Mouse (Mus musculus): Measurements from ENCODE around the gene Ddx31. TPM values are rescaled to one million over a fixed set of nuclear protein-coding genes. Genes with fewer than 3 reads are reported as not detected.

The Ddx31 gene
- polyA plus RNA-seq, 1 experiment from 2014 or later, result 18.8 TPM

DNA sequence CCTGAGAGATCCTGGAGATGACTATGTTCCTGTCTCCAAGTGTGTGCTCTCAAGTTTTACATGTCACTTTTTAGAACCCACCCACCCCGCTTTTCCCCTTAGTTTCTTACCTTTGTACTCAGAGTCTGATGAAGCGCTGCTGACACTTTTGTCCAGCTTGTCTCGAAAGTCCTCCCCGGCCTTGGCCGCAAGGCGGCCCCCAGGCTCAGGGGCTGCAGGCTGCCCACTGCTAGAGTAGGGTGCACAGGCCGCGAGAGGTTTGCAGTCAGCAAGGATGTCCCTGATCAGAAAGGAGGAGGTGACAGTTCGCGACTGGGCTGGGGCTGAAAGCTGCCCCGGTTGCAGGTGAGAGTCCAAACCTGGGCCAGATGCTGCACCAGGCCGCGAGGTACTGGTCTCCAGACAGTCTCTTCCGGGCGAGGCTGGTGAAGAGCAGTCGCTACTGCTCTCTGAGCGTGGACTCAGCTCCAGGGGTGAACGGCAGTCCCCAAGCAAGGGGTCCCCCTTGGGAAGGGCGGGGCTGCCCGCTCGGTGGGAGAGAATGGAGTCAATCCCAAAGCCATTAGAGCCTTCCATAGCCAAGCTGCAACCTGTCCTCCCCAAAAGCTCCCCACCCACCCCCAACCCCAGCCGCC, 75.0 kb downstream of the Ddx31 start:
- H3K27ac ChIP-seq (ENCODE audit: low read depth, low read length), result no peak overlapping the region; the same call in 1 of the 2 replicates
- WGBS, result 2% methylated on average over 22 of the region's 22 CpGs
- peak overlapping the region; percentile 51 for H3K9ac ChIP-seq (ENCODE audit: low read length)
- no peak for ATAC-seq (ENCODE audit: low FRiP score)
- H3K36me3 ChIP-seq (ENCODE audit: control insufficient read depth, insufficient read depth, low read length), result no peaks in the 10 kb centered on the region
- H3K27me3 ChIP-seq (ENCODE audit: control insufficient read depth, insufficient read depth, low read length), result peaks cover 98% of the 10 kb centered on the region
- H3K4me3 ChIP-seq (ENCODE audit: low read depth, low read length), result peak overlapping the region; percentile 31
- peak; percentile 92 for DNase-seq (ENCODE audit: low spot score, missing footprints)
- no peaks in the 10 kb centered on the region for H3K9me3 ChIP-seq (ENCODE audit: control insufficient read depth, low read length)
- H3K4me2 ChIP-seq, result peak overlapping the region; percentile 30; the same call in 1 of the 2 replicates
- peaks cover 18% of the 10 kb centered on the region; the same call in 1 of the 2 replicates for H3K4me1 ChIP-seq (ENCODE audit: control insufficient read depth, insufficient read depth, low read length)

DNA sequence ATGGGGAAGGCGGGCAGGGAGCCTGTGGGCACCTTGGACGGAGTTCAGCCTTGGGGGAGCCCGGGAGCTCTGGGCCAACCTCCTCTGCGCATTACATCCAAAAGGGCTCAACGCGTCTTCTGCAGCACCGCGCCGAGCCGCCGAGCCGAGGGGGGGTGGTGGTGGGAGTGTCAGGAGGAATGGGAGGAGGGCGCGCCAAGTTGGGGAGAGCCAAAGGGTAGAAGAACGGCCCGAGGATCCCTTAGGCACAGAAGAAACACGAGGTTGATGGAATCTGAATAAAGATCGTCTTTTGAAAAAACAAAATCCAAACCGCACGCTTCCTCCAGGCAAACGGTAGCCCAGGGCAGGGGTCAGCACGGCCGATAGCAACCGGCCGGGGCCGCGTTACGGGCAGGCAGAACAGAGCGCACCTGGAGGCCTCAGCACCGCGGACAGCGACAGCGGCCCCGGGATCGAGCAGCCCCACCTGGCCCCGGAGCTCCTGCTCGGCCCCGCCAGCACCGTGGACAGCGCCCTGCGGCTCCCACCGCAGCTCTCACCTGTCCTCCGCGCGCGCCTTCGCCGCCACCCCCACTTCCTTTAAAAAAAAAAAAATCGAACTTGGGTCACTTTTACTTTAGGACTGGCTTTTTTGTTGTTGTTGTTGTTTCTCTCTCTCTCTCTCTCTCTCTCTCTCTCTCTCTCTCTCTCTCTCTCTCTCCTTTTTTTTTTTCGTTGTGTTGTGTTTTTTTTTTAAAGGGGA, 75.7 kb downstream of the Ddx31 start:
- Histone ChIP-seq H3K4me1 (ENCODE audit: control insufficient read depth, insufficient read depth, low read length) (peaks cover 18% of the 10 kb centered on the region; the same call in 1 of the 2 replicates), H3K27ac (ENCODE audit: low read depth, low read length) (no peak overlapping the region; the same call in 1 of the 2 replicates), H3K9ac (ENCODE audit: low read length) (peak overlapping the region; percentile 51; the same call in 1 of the 2 replicates)

DNA sequence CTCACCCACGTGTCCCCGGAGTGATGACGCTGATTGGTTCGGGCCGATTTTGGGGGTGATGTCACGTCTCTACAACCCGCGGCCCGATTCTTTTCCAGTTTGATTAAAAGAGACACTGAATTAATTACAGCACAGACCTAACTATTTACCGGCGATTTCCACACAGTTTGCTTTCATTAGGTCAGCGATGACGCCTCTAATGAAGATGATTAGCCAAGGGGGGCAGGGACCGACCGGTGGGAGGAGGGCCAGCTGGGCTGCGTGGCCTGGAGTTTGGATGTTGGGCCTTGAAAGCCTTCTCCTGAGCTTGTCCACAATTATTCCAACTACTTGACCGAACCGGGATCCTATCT, 76.3 kb downstream of the Ddx31 start, which contains the start of gene Barhl1:
Gene Barhl1, minus strand, starts transcription at position 156 of the 353 bp plus-strand sequence.
- Histone ChIP-seq H3K4me3 (ENCODE audit: low read depth, low read length) (peak within 1 kb of the TSS; percentile 32), H3K4me1 (ENCODE audit: control insufficient read depth, insufficient read depth, low read length) (peaks cover 18% of the 10 kb centered on the region; the same call in 1 of the 2 replicates), H3K4me2 (peak within 1 kb of the TSS; percentile 47), H3K27me3 (ENCODE audit: control insufficient read depth, insufficient read depth, low read length) (peaks cover 95% of the 10 kb centered on the region), H3K9me3 (ENCODE audit: control insufficient read depth, low read length) (no peaks in the 10 kb centered on the region), H3K27ac (ENCODE audit: low read depth, low read length) (peak within 1 kb of the TSS; percentile 48), H3K36me3 (ENCODE audit: control insufficient read depth, insufficient read depth, low read length) (no peaks in the 10 kb centered on the region), H3K9ac (ENCODE audit: low read length) (peak within 1 kb of the TSS; percentile 65)
- ATAC-seq (ENCODE audit: low FRiP score) (no peak), DNase-seq (ENCODE audit: low spot score, missing footprints) (peak; percentile 91)
- WGBS, result under 1% methylated on average over 18 of the region's 18 CpGs

More for the DNA sequence above, 75.7 kb downstream of the Ddx31 start:
- H3K4me3 ChIP-seq (ENCODE audit: low read depth, low read length), result peak overlapping the region; percentile 31
- DNase-seq (ENCODE audit: low spot score, missing footprints), result peak; percentile 92
- H3K9me3 ChIP-seq (ENCODE audit: control insufficient read depth, low read length), result no peaks in the 10 kb centered on the region
- H3K27me3 ChIP-seq (ENCODE audit: control insufficient read depth, insufficient read depth, low read length), result peaks cover 96% of the 10 kb centered on the region
- no peaks in the 10 kb centered on the region for H3K36me3 ChIP-seq (ENCODE audit: control insufficient read depth, insufficient read depth, low read length)
- WGBS, result under 1% methylated on average over 49 of the region's 50 CpGs
- 0 out of 2 replicates have a peak, but pooled peaks have one; percentile 9 for ATAC-seq (ENCODE audit: low FRiP score)
- peak overlapping the region; percentile 30; the same call in 1 of the 2 replicates for H3K4me2 ChIP-seq

DNA sequence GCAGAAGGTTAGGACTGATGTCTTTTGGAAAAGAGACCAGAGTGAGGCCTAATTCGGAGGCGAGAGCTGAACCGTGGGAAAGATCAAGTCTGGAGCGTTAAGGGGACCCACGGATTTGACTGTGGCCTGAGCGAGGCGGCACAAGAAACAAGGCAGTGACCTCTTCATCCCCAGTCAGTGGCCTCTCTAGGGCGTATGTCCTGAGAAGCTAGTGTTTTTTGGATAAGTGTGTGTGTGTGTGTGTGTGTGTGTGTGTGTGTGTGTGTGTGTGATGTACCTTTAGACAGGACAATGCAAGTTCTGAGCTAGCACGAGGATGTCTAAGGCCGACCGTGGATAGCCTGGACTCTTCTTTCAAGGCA, 76.9 kb downstream of the Ddx31 start:
- Histone ChIP-seq H3K9ac (ENCODE audit: low read length) (peak overlapping the region; percentile 65; the same call in 1 of the 2 replicates), H3K27me3 (ENCODE audit: control insufficient read depth, insufficient read depth, low read length) (peaks cover 95% of the 10 kb centered on the region), H3K4me2 (peak overlapping the region; percentile 47), H3K27ac (ENCODE audit: low read depth, low read length) (peak overlapping the region; percentile 48; the same call in 1 of the 2 replicates), H3K9me3 (ENCODE audit: control insufficient read depth, low read length) (no peaks in the 10 kb centered on the region), H3K4me3 (ENCODE audit: low read depth, low read length) (peak overlapping the region; percentile 32), H3K4me1 (ENCODE audit: control insufficient read depth, insufficient read depth, low read length) (peaks cover 13% of the 10 kb centered on the region; the same call in 1 of the 2 replicates), H3K36me3 (ENCODE audit: control insufficient read depth, insufficient read depth, low read length) (no peaks in the 10 kb centered on the region)
- WGBS, result 2% methylated on average over 11 of the region's 11 CpGs
- DNase-seq (ENCODE audit: low spot score, missing footprints), result peak; percentile 95
- ATAC-seq (ENCODE audit: low FRiP score), result 0 out of 2 replicates have a peak, but pooled peaks have one; percentile 19

DNA sequence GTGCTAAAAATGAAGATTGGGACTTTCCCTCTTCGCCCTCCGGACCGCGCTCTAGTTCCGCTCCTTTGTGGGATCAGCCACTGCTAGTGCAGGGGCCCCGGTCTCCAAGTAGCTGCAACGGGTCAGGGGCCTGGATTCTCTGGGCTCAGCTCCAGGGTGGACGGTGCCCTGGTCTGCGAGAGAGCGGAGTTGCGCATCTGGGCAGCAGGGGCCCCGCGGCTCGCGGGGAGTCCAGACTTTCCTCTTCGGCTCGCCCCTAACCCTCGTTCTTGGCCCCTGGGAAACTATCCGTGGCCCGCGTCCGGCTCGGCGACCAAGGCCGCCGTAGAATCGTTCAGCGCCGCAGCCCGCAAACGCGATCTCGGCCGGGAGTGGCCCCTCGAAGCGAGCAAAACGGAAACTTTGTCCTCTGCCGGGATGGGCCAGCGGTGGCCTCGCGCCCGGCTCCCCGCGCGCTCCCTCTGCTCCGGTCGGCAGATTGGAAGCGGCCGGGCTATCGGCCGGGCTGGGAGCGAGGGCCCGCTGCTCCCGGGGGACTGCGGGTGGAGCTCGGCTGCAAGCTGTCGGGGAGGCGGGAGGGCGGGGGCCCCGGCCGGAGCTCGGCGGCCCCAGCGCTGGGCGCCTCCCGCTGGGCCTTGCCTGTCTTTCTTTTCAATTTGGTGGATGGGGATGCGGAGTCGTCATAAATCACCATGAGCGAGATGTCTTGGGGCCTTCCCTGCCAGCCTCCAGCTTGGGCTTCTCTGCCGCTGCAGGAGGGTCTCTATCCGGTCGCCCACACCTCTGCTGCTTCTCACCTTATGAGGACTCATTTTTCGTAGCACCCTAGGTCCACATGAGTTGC, 77.5 kb downstream of the Ddx31 start:
- peak overlapping the region; percentile 48; the same call in 1 of the 2 replicates for H3K27ac ChIP-seq (ENCODE audit: low read depth, low read length)
- H3K4me3 ChIP-seq (ENCODE audit: low read depth, low read length), result peak overlapping the region; percentile 32

DNA sequence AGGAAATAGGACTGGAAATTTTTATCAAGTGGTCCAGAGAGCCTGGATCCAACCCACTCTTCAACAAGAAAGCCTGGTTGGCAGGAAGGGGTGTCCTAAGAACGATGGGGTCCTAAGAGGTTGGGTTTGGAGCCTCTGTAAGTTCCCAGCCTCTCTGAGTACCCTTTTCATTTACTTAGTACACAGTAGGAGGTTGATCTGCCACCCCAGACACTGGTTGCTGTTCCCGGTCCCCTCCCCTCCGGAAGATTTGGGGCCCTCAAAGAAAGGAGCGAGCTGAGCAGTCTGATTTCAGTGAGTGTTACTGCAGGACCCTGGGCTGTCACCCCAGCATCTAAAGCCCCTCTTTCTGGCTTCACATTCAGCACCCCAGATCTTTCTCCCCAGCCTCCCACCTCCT, 78.8 kb downstream of the Ddx31 start:
- Histone ChIP-seq H3K9ac (ENCODE audit: low read length) (0 out of 2 replicates have a peak overlapping the region, but pooled peaks have one; percentile 12), H3K9me3 (ENCODE audit: control insufficient read depth, low read length) (no peaks in the 10 kb centered on the region), H3K27me3 (ENCODE audit: control insufficient read depth, insufficient read depth, low read length) (peaks cover 89% of the 10 kb centered on the region), H3K4me3 (ENCODE audit: low read depth, low read length) (no peak overlapping the region), H3K27ac (ENCODE audit: low read depth, low read length) (no peak overlapping the region; the same call in 1 of the 2 replicates), H3K4me2 (no peak overlapping the region), H3K36me3 (ENCODE audit: control insufficient read depth, insufficient read depth, low read length) (no peaks in the 10 kb centered on the region), H3K4me1 (ENCODE audit: control insufficient read depth, insufficient read depth, low read length) (peaks cover 10% of the 10 kb centered on the region; the same call in 1 of the 2 replicates)
- no peak for ATAC-seq (ENCODE audit: low FRiP score)
- WGBS, result 0% methylated on average over 4 of the region's 4 CpGs
- peak; percentile 92 for DNase-seq (ENCODE audit: low spot score, missing footprints)

More for the DNA sequence above, 77.5 kb downstream of the Ddx31 start:
- peaks cover 94% of the 10 kb centered on the region for H3K27me3 ChIP-seq (ENCODE audit: control insufficient read depth, insufficient read depth, low read length)
- ATAC-seq (ENCODE audit: low FRiP score) (0 out of 2 replicates have a peak, but pooled peaks have one; percentile 44), DNase-seq (ENCODE audit: low spot score, missing footprints) (peak; percentile 97)
- WGBS, result under 1% methylated on average over 72 of the region's 73 CpGs
- no peaks in the 10 kb centered on the region for H3K9me3 ChIP-seq (ENCODE audit: control insufficient read depth, low read length)
- H3K9ac ChIP-seq (ENCODE audit: low read length), result peak overlapping the region; percentile 65
- H3K4me1 ChIP-seq (ENCODE audit: control insufficient read depth, insufficient read depth, low read length), result peaks cover 10% of the 10 kb centered on the region; the same call in 1 of the 2 replicates
- peak overlapping the region; percentile 47 for H3K4me2 ChIP-seq
- H3K36me3 ChIP-seq (ENCODE audit: control insufficient read depth, insufficient read depth, low read length), result no peaks in the 10 kb centered on the region

DNA sequence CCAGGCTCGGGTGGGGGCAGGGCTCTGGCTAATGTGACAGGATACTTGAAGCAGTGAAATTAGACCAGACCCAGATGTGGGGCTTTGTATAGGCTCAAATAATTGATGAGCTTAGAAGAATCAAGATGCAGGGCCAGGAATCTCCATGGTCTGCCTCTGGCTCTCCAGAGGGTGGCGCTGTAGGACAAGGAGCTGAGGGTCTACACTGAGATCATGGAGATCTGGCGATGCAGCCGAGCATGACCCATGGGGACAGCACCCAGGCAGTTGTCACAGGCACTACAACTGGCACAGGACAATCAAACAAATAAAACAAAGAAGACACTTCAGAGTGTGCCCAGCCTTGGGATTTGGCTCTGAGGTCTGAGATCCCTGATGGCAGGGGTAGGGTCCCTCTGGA, 83.7 kb downstream of the Ddx31 start:
- Histone ChIP-seq H3K4me1 (ENCODE audit: control insufficient read depth, insufficient read depth, low read length) (no peaks in the 10 kb centered on the region), H3K9me3 (ENCODE audit: control insufficient read depth, low read length) (no peaks in the 10 kb centered on the region), H3K4me3 (ENCODE audit: low read depth, low read length) (no peak overlapping the region), H3K27ac (ENCODE audit: low read depth, low read length) (no peak overlapping the region), H3K4me2 (no peak overlapping the region), H3K9ac (ENCODE audit: low read length) (no peak overlapping the region), H3K36me3 (ENCODE audit: control insufficient read depth, insufficient read depth, low read length) (no peaks in the 10 kb centered on the region), H3K27me3 (ENCODE audit: control insufficient read depth, insufficient read depth, low read length) (peaks cover 40% of the 10 kb centered on the region)
- DNase-seq (ENCODE audit: low spot score, missing footprints), result peak; percentile 95
- WGBS, result 0% methylated on average over 4 of the region's 4 CpGs
- ATAC-seq (ENCODE audit: low FRiP score), result peak; percentile 77

DNA sequence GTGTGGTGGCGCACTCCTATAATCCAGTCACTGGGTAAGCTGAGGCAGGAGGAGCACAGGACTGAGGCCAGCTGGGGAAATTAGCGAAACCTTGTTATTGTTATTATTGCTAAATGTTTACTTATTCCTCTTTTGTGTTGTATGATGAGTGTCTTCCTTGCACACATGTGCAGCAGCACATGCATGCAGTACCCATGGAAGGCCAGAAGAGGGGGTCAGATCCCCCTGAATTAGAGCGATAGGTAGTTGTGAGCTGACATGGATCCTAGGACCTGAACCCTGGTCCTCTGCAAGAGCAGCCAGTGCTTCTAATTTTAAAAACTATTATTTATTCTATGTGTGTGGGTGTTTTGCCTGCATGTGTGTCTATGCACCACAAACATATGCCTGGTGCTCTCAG, 90.4 kb downstream of the Ddx31 start:
- H3K9ac ChIP-seq (ENCODE audit: low read length), result no peak overlapping the region
- DNase-seq (ENCODE audit: low spot score, missing footprints) (no peak), ATAC-seq (ENCODE audit: low FRiP score) (no peak)
- no peaks in the 10 kb centered on the region for H3K9me3 ChIP-seq (ENCODE audit: control insufficient read depth, low read length)
- H3K27ac ChIP-seq (ENCODE audit: low read depth, low read length), result no peak overlapping the region
- H3K27me3 ChIP-seq (ENCODE audit: control insufficient read depth, insufficient read depth, low read length), result no peaks in the 10 kb centered on the region; the same call in 1 of the 2 replicates
- H3K4me3 ChIP-seq (ENCODE audit: low read depth, low read length), result no peak overlapping the region
- WGBS, result 95% methylated on average over 3 of the region's 3 CpGs
- H3K4me1 ChIP-seq (ENCODE audit: control insufficient read depth, insufficient read depth, low read length), result no peaks in the 10 kb centered on the region
- no peaks in the 10 kb centered on the region for H3K36me3 ChIP-seq (ENCODE audit: control insufficient read depth, insufficient read depth, low read length)
- no peak overlapping the region for H3K4me2 ChIP-seq
